Mouse (Mus musculus) retina, embryonic 14.5 days (tissue): ENCODE measurements around the gene Wnt9a.
"Not testable (repeated sequence)": the region's sequence is repeated elsewhere in the genome, so short reads cannot be mapped to it uniquely, and the experiment has no call there.

Experiments
- DNase-seq: peaks from one replicate; pipeline ENCODE4 v3.0.0-alpha.2; 2015; ENCODE audit warnings: low spot score

Wnt9a gene

GRCm38 (mm10) chr11:59306461-59307421 lies at the start of gene Wnt9a:
TSS of gene Wnt9a (plus strand) at chr11:59306928.
- peak; percentile 72 for DNase-seq

- no peak for DNase-seq
Measured at GRCm38 (mm10) chr11:59259647-59260046, 47.1 kb upstream of the Wnt9a start.

GRCm38 (mm10) chr11:59260706-59261493 lies 45.8 kb upstream of the Wnt9a start:
- no peak for DNase-seq

- no peak for DNase-seq
Measured at GRCm38 (mm10) chr11:59262308-59262707, 44.4 kb upstream of the Wnt9a start.

GRCm38 (mm10) chr11:59263870-59264563 lies 42.7 kb upstream of the Wnt9a start:
- DNase-seq: peak; percentile 73

GRCm38 (mm10) chr11:59264593-59264992 lies 42.1 kb upstream of the Wnt9a start:
- DNase-seq: peak; percentile 39

GRCm38 (mm10) chr11:59265154-59265813 lies 41.4 kb upstream of the Wnt9a start:
- no peak for DNase-seq

GRCm38 (mm10) chr11:59266727-59267126 lies 40.0 kb upstream of the Wnt9a start:
- no peak for DNase-seq

- DNase-seq: no peak
Measured at GRCm38 (mm10) chr11:59274184-59274583, 32.5 kb upstream of the Wnt9a start.

GRCm38 (mm10) chr11:59276877-59277276 lies 29.9 kb upstream of the Wnt9a start:
- DNase-seq: no peak

- DNase-seq: no peak
Measured at GRCm38 (mm10) chr11:59278047-59278446, 28.7 kb upstream of the Wnt9a start.

- DNase-seq: no peak
Measured at GRCm38 (mm10) chr11:59282111-59282510, 24.6 kb upstream of the Wnt9a start.

GRCm38 (mm10) chr11:59282933-59283332 lies 23.8 kb upstream of the Wnt9a start:
- DNase-seq: no peak

GRCm38 (mm10) chr11:59284146-59284545 lies 22.6 kb upstream of the Wnt9a start:
- no peak for DNase-seq

- DNase-seq: no peak
Measured at GRCm38 (mm10) chr11:59289706-59290105, 17.0 kb upstream of the Wnt9a start.

- no peak for DNase-seq
Measured at GRCm38 (mm10) chr11:59290702-59291303, 15.9 kb upstream of the Wnt9a start, which contains the start of gene Wnt3a. TSS of gene Wnt3a (minus strand) at chr11:59290752.

GRCm38 (mm10) chr11:59293616-59294015 lies 13.1 kb upstream of the Wnt9a start:
- peak; percentile 73 for DNase-seq

GRCm38 (mm10) chr11:59297941-59298340 lies 8.8 kb upstream of the Wnt9a start:
- peak; percentile 75 for DNase-seq

GRCm38 (mm10) chr11:59300185-59300584 lies 6.5 kb upstream of the Wnt9a start:
- DNase-seq: peak; percentile 61

GRCm38 (mm10) chr11:59301053-59301452 lies 5.7 kb upstream of the Wnt9a start:
- not testable (repeated sequence) for DNase-seq
